Mouse (Mus musculus) lung, postnatal 36 days (tissue): ENCODE data around the gene Zglp1.

Source experiments
- DNase-seq: peaks from one replicate; pipeline ENCODE4 v3.0.0; 2022; ENCODE audit warnings: mixed read lengths

Gene Zglp1

GRCm38 (mm10) chr9:21067006-21067684, at the start of gene Zglp1:
Gene Zglp1, minus strand, starts transcription at chr9:21067093.
- DNase-seq, result no peak

- no peak for DNase-seq
These were observed 48.2 kb upstream of the Zglp1 start for GRCm38 (mm10) chr9:21115105-21115504.

DNA sequence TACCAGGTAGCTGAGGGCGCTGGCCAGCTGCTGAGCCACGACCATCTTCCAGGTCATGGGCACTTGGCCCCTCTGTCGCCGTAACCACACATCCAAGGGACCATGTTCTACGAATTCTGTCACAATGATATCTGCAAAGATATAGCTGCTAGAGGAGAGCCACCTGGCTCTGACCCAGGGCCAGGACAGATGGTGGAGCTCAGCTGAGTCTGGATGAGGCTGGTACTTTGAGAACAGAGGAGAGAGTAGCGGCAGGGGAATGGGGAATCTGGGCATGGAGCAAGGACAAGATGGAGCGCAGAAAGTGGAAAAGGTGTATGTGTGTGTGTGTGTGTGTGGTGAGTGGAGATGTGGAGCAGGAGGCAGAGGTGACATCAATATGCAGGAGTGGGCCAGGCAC, 47.3 kb upstream of the Zglp1 start:
- no peak for DNase-seq

DNA sequence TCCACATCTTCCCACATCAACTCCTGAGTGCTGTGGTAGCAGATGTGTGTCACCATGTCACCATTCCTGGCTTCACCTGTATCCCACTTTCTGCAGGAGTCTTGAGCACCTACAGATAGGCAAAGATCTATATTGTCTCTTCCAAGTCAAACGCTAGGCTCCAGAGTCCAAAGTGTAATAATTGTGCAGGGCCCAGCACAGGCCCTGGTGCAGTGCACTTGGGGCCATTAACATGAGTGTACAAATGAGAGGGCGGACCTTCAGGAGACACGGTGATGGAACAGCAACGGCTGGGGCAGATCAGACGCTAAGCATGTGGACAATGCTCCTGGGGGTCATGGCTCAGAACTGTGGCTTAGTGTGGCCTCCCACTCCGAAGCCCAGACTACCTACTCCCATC, 46.9 kb upstream of the Zglp1 start:
- no peak for DNase-seq

- DNase-seq, result no peak
These were observed 40.8 kb upstream of the Zglp1 start for GRCm38 (mm10) chr9:21107607-21108237.

DNA sequence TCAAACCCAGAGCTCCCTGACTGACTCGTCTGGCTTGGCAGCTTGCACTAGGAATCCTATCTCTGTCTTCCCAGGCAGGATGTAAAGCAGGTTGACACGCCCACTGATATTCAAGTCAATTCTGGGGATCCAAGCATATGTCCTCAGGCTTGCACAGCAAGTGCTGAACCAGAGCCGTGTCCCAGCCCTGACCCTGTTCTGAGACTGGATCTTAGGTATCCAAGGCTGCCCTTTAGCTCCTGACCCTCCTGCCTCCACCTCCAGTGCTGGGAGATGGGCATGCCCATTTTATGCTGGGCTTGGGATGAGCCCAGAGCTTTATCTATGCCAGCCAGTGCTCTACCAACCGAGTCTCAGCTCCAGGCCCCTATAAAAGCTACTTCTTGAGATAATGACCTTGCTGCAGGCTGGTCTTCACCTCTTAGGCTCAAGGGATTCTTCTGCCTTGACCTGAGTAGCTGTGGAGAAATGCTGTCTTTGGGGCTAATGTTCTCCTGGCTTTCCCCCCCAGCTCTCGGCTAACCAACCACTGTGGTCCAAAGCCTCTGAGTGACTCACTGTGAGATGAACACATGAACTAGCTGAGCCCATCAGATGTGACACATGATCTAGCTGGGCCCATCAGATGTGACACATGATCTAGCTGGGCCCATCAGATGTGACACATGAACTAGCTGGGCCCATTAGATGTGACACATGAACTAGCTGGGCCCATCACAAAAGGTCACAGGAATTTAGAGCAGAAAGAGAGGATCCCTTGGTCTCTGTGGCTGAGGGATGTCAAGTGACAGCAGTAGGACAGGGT, 39.1 kb upstream of the Zglp1 start:
- DNase-seq, result no peak

- no peak for DNase-seq
These were observed 37.9 kb upstream of the Zglp1 start for GRCm38 (mm10) chr9:21104814-21105213.

- DNase-seq, result no peak
These were observed 35.2 kb upstream of the Zglp1 start for GRCm38 (mm10) chr9:21102076-21102475.

DNA sequence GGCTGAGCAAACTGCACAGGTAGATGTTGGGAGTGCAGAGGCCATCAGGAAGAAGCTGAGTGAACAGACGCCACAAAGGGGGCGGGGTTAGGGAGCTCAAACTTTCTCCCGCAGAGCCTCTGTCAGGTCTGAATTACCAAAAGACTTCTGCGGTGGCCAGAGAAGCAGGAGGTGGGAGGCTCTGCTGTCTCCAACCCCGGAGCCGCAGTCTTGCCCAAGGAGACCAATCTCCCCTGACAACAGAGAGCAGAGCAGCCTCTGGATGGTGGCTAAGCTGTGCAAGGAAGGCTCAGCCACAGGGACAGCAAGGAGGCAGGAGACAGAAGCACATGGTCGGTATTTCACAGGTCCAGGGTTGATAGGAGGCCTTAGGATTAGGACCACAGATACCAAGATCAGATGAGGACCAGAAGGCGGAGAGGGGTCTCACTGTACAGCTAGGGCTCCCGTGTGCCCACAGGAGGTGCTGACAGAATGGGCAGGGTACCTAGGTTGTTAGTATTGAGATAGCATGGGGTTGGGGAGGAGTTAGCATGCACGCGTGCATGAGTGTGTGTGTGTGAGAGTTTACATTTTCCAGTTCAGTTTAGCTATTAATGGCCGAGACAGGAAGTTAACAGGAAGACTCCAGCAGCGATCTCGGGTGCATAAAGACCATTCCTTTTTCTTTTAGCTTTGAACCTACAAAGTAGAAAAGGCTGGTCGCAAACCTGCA, 33.7 kb upstream of the Zglp1 start:
- no peak for DNase-seq

GRCm38 (mm10) chr9:21097793-21098192, 30.9 kb upstream of the Zglp1 start:
- no peak for DNase-seq

DNA sequence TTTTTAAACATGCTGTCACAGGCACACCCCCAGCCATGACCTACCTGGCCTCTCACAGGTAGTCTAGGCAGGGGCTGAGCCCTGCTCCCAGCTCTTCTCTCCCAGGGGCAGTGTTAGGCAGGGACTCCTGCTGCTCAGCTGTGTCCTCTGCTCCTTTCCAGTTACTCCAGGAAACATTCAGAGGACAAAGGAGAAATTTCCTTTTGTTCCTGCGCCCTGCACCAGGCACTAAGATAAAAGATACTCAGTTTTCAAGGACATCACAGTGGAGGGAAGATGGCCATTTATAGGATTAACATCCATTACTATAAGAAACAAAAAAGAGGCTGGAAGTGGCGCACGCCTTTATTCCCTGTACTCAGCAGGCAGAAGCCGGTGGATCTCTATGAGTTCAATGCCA, 29.1 kb upstream of the Zglp1 start:
- no peak for DNase-seq

DNA sequence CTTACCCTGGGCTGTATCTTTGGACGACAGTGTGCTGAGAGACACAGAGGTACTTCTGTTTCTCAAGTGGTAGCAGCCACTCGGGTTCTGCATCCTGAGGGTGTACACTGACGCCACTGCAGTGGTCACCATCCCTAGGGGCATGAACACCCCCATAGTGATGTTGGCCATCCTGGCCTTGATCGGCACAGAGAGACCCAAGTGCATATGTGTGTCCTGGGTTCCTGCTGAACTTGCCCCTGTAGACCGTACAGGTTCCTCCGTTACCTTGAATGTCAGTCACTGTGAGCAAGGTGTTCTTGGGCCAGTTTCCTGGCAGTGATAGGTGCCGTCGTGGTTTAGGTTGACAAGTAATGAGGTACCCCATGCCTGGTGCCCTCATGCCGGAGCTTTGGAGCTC, 26.5 kb upstream of the Zglp1 start:
- no peak for DNase-seq

GRCm38 (mm10) chr9:21091707-21092320, 24.9 kb upstream of the Zglp1 start, which contains the start of the genes Gm38431 and Raver1:
Gene Gm38431, minus strand, starts transcription at chr9:21091997.
Gene Raver1, minus strand, starts transcription at chr9:21092008.
- DNase-seq, result peak; percentile 99

- no peak for DNase-seq
These were observed 24.2 kb upstream of the Zglp1 start for GRCm38 (mm10) chr9:21090972-21091706.

DNA sequence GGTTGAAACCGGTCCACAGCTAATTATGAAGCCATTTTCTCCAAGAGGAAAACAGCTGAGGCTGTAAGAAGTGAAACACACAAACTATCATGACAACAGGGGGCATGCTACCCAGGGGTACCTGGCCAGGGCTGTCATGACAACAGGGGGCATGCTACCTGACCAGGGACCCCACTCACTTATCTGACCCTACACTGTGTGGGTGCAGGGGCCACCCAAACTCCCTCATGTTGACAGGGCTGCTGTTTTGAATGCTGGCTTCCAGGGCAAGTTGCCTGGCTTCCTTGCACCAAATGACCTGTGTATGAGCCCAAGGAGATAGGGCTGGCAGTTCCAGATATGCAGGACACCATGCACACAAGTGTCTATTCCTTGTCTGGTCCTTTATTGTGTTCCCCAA, 23.6 kb upstream of the Zglp1 start:
- no peak for DNase-seq

- DNase-seq, result no peak
These were observed 16.4 kb upstream of the Zglp1 start for GRCm38 (mm10) chr9:21083324-21083723.

DNA sequence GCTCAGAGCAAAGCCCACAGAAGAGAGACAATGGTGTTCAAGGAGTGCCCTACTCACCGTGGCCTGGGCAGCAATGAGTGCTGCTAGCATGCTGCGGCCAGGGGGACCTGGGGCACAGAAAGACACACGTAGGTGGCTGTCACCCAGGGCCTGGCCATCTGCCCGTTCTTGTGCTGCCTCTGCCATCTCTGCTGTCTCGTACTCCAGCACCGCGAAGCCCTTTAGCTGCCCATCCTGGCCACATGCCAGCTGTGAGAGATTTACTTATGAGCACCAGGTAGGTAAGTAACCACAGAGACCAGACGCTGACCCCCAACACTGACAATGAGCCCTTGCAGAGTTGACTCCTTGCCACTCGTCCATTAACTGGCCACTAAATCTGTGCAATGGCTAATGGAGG, 14.2 kb upstream of the Zglp1 start:
- DNase-seq, result no peak

- DNase-seq, result no peak
These were observed 8.7 kb upstream of the Zglp1 start for GRCm38 (mm10) chr9:21075625-21076024.

DNA sequence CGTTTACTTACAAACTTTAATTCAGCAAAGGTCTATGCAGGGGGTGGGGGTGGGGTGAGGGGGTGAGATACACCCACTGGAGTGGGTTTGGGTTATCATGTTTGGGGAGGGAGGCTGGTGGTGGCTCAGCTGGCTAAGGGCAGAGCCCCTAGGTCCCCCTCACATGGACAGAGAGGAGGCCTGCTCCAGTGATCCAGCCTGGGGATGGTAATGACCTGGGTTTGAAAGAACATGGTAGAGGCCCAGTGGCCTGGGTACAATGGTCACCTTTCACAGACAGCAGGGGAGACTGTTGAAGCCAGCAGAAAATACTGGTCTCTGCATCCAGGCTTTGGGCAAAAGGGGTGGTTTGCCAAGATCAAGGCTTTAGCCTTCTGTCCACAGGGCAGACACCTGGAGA, 7.3 kb upstream of the Zglp1 start:
- DNase-seq, result no peak

DNA sequence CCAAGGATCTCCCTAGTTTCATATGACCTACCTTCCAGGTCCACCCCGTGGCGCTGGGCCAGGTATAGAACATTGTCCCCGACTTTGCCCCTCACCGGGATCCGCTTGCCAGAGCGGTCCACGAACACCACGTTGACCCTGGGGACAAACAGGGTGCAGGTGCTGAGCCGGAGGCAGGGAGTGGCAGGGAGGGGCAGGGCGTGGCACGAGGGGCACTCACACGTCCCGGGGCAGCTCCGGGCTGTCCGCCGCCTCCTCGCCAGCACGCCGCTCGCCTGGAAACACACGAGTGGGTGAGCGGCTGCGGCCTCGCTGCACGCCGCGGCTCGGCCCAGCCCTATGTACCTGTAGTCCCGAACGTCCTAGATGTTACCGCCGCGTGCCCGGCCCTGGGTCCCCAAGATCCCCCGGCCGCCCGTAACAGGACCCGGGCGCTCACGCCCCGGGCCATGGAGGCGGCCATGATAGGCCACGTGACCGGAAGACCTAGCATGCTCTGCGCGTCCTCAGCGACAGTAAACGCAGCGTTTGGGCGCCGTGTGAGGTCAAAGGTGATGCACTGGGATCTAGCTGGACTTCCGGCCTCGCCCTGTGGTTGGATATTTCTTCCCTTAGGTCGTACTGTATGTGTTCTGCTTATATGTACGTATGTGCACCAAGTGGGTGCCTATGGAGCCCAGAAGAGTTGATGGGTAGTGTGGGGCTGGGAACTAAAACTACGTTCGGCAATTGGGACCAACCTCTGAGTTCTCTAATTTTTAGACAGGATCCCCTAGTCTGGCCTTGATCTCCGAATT, 6.3 kb upstream of the Zglp1 start, which contains the start of the genes Gm49373 and Fdx1l:
Gm49373 (minus strand) TSS at position 53 of the 797 bp plus-strand sequence.
Fdx1l (minus strand) TSS at position 571 of the 797 bp plus-strand sequence.
- DNase-seq, result peak; percentile 95

GRCm38 (mm10) chr9:21072641-21073040, 5.7 kb upstream of the Zglp1 start:
- DNase-seq, result no peak
